Mouse (Mus musculus): ENCODE results near the gene Ccdc27. TPM values are rescaled to one million over a fixed set of nuclear protein-coding genes. Genes with fewer than 3 reads are reported as not detected.

The Ccdc27 gene
- total RNA-seq (2014; fragmentation: Nextera tagmentation) (not detected in 2 replicates), total RNA-seq (2017) (not detected in 2 replicates)

DNA sequence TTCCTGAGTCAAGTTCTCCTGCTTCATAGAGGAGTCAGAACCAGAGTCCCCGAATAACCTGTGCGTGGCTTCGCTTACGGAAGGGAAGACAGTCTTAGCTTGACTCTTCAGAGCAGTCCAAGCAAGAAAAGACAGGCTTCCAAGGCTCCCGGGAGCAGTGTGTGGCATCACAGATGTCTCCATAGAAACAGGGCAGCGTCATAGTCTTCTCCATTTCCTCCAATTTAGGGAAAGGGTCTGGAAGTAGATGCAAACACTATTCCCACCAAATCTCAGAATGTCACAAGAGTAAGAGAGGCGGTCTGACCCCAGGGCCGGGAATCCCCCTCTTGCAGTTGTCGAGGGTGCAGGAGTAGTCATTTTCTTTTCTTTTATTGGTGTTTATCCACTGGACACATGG, at the start of gene Ccdc27:
Ccdc27 (minus strand) TSS at position 101 of the 400 bp plus-strand sequence.
- no peak for ATAC-seq (replicated peaks; ENCODE audit: low FRiP score, low TSS enrichment, poor library complexity, severe bottlenecking)

- no peak for ATAC-seq (replicated peaks; ENCODE audit: low FRiP score, low TSS enrichment, poor library complexity, severe bottlenecking)
Measured at GRCm38 (mm10) chr4:154091356-154091755, 48.9 kb upstream of the Ccdc27 start.

DNA sequence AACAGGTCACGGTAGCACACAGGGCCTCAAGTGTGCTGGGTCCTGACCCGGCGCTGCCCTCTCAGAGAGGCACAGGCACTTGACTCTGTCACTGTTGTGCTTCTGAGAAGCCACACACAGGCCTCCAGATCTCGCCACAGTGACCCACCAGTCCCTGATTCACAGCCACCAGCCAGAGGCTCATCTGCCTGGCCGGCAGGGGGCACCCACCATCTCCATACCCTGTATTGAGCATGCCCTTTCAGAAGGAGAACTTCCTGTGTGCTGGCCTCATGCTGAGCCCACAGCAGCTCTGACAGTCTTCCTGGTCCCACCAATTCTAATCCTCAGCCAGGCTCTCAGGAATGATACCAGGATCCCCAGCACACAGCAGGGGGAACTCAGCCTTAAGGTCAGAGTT, 46.7 kb upstream of the Ccdc27 start:
- peak; percentile 52 for ATAC-seq (replicated peaks; ENCODE audit: low FRiP score, low TSS enrichment, poor library complexity, severe bottlenecking)

DNA sequence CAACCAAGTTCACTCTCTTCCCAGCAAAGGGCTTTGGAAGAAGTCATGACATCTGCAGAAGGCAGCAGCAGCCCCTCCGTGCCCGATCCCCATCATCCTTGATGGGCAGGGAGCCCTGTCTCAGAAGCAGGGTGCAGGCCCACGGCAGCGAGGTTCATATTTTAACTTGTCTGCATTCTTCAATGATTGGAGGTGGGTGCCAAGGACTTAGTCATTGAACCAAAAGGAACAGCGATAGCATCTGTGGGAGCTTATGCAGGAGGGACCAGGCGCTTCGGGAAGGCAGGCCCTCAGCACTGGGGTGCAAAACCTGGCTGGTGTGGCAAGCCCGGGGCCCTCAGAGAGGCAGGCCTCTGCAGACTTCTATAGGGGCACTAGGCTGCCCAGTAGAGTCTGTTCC, 44.0 kb upstream of the Ccdc27 start:
- no peak for ATAC-seq (replicated peaks; ENCODE audit: low FRiP score, low TSS enrichment, poor library complexity, severe bottlenecking)

DNA sequence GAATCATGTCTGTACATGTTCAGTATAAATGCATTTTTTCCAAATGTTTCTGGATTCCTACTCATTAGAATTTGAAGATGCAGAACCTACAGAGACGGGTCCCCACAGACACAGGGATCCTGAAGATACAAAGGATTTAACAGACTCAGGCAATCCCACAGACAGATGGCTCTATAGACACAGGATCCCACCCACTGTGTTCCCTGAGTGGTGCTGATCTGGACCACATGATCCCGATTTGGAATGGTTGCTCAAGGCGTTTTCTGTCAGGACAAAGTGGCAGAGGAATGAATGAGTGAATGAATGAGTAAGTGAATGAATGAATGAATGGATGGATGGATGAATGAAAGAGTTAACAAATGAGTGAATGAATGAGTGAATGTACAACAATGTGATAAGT, 43.4 kb upstream of the Ccdc27 start:
- ATAC-seq (replicated peaks; ENCODE audit: low FRiP score, low TSS enrichment, poor library complexity, severe bottlenecking), result no peak

- ATAC-seq (replicated peaks; ENCODE audit: low FRiP score, low TSS enrichment, poor library complexity, severe bottlenecking), result no peak
Measured at GRCm38 (mm10) chr4:154081974-154082373, 39.5 kb upstream of the Ccdc27 start.

- ATAC-seq (replicated peaks; ENCODE audit: low FRiP score, low TSS enrichment, poor library complexity, severe bottlenecking), result no peak
Measured at GRCm38 (mm10) chr4:154081021-154081420, 38.5 kb upstream of the Ccdc27 start.

DNA sequence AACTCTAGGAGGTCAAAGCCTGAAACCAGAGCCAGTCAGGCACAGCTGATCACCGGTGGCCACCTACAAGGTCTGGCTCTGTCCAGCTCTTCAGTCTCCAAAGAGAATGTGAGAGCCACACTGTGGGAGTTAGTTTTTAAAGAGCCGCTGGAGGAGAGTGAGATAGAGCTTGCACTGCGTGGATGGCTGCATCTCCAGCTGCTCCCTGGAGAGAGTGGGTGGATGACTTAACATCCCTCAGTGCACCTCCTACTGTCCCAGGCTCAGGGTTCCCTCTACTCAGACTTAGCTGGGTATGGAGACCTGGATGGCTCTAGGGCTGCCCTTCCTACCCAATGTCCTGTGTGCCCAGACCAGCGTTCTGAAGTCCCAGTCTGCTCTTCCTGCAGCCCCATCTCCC, 37.7 kb upstream of the Ccdc27 start:
- ATAC-seq (replicated peaks; ENCODE audit: low FRiP score, low TSS enrichment, poor library complexity, severe bottlenecking), result no peak

GRCm38 (mm10) chr4:154071941-154072340, 29.5 kb upstream of the Ccdc27 start:
- ATAC-seq (replicated peaks; ENCODE audit: low FRiP score, low TSS enrichment, poor library complexity, severe bottlenecking), result no peak

- no peak for ATAC-seq (replicated peaks; ENCODE audit: low FRiP score, low TSS enrichment, poor library complexity, severe bottlenecking)
Measured at GRCm38 (mm10) chr4:154071521-154071920, 29.0 kb upstream of the Ccdc27 start.

- peak; percentile 87 for ATAC-seq (replicated peaks; ENCODE audit: low FRiP score, low TSS enrichment, poor library complexity, severe bottlenecking)
Measured at GRCm38 (mm10) chr4:154070896-154071295, 28.4 kb upstream of the Ccdc27 start.

GRCm38 (mm10) chr4:154064827-154065773, 22.6 kb upstream of the Ccdc27 start:
- peak; percentile 79 for ATAC-seq (replicated peaks; ENCODE audit: low FRiP score, low TSS enrichment, poor library complexity, severe bottlenecking)

DNA sequence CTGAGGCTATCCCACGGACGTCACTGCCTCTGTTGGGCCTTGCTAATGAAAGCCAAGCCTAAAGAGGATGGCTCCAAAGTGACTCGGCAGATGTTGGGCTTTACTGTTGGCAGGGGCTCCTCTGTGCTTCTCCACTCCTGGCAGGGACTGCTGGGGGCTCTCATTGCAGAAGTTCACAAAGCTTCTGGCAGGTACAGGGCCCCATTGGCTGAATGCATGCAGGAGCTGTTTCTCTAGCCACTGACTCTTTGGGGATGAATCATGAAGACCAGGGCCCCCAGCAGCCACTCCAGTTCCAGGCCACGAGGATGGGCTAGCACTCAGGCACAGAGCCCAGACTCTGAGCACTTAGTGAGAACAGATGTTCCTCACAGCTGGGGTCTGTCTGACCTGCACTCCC, 15.2 kb upstream of the Ccdc27 start:
- no peak for ATAC-seq (replicated peaks; ENCODE audit: low FRiP score, low TSS enrichment, poor library complexity, severe bottlenecking)

DNA sequence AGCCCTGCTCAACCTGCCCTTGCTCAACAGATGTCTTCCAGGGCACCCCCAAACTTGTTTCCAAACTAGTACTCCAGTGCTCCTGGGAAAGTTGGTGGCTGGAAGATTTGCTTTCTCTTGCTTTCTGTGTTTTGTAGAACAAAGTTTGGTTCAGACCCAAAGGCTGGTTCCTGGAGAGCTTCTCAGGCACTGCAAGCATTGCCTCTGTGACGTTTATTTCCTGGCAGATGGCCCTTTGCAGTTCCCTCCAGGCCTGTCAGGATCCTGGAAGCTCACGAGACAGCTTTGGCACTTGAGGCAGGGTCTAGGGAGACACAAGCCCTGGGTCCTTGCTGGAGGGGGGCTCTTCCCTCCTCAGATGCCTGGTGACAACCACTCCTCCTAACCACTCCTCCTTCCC, 14.2 kb upstream of the Ccdc27 start:
- no peak for ATAC-seq (replicated peaks; ENCODE audit: low FRiP score, low TSS enrichment, poor library complexity, severe bottlenecking)

- no peak for ATAC-seq (replicated peaks; ENCODE audit: low FRiP score, low TSS enrichment, poor library complexity, severe bottlenecking)
Measured at GRCm38 (mm10) chr4:154056046-154056445, 13.6 kb upstream of the Ccdc27 start.

DNA sequence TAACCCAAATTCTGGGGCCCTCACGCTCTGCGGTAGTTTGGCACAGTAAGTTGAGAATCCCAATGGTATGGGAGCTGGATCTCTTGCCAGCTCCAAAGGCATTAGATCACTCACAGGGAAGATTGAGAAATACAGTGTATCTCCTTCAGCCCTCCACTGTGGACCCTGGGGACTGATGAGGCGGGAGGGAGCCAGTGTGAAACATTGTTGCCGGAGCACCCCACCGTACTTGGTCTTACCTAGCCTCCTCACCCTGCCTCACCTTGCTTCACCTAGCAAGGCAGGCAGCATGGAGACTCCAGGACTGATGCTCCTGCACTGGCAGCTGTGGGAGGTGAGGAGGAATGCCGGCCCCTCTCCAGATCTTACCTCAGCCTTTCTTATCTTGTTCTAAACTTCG, 13.0 kb upstream of the Ccdc27 start:
- no peak for ATAC-seq (replicated peaks; ENCODE audit: low FRiP score, low TSS enrichment, poor library complexity, severe bottlenecking)

GRCm38 (mm10) chr4:154053065-154053464, 10.6 kb upstream of the Ccdc27 start:
- ATAC-seq (replicated peaks; ENCODE audit: low FRiP score, low TSS enrichment, poor library complexity, severe bottlenecking), result no peak

DNA sequence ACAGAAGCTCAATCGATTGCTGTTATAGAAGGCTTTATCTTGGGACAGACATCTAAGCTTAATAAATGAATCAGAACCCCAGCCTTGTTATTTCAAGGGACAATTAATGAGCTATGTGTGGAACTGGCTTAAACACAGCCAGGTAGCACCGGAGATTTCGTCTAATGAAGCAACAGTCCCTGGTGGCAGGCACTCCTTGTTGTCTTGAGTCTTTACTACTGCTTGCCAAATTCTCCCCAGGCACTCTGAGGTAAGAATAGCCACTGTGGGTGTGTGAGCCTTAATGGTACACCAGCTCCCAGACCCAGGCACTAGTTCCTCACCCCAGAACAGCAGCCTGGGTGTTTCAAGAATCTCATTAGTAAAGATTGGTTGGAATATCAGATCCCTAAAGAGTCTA, 8.9 kb upstream of the Ccdc27 start:
- ATAC-seq (replicated peaks; ENCODE audit: low FRiP score, low TSS enrichment, poor library complexity, severe bottlenecking), result no peak

- no peak for ATAC-seq (replicated peaks; ENCODE audit: low FRiP score, low TSS enrichment, poor library complexity, severe bottlenecking)
Measured at GRCm38 (mm10) chr4:154045837-154046236, 3.4 kb upstream of the Ccdc27 start.

DNA sequence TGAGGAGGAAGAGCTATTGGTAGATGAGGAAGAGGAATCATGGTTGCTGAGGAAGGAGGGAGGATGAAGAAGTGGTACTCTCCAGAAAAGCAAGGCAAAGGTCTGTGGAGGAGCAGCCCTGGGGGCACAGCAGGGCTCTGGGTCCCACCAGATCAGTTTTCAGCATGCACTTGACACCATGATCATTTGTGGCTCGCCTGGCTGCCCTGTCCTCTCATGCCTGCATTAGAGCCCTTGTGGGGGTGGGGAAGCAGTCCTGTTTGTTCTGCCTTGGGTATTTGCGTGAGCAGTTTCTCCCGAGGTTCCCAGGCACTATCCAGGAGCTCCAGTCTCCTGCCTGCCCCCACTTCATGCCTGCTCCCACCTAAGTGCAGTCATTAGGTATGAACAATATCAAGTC, 5.4 kb downstream of the Ccdc27 start:
- ATAC-seq (replicated peaks; ENCODE audit: low FRiP score, low TSS enrichment, poor library complexity, severe bottlenecking), result no peak

DNA sequence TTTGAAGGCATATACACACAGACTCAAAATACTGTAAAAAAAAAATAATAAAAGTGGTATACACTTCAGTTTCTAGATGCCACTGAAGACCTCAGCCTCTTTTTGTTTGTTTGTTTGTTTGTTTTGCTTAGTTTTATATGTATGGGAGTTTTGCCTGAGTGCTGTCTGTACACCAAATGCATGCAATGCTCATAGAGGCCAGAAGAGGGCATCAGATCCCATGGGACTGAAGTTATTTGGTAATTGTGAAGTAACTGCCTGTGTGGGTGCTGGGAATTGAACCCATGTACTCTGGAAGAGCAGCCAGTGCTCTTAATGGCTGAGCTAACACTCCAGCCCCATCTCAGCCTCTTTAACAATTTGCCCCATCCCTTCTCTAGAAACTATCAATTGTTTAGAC, 13.8 kb downstream of the Ccdc27 start:
- ATAC-seq (replicated peaks; ENCODE audit: low FRiP score, low TSS enrichment, poor library complexity, severe bottlenecking), result no peak
